Mouse (Mus musculus): ENCODE results near the gene Hcrt.
A peak's percentile ranks its signal among the peaks of the same experiment; 100 is the strongest.

Gene Hcrt

DNA sequence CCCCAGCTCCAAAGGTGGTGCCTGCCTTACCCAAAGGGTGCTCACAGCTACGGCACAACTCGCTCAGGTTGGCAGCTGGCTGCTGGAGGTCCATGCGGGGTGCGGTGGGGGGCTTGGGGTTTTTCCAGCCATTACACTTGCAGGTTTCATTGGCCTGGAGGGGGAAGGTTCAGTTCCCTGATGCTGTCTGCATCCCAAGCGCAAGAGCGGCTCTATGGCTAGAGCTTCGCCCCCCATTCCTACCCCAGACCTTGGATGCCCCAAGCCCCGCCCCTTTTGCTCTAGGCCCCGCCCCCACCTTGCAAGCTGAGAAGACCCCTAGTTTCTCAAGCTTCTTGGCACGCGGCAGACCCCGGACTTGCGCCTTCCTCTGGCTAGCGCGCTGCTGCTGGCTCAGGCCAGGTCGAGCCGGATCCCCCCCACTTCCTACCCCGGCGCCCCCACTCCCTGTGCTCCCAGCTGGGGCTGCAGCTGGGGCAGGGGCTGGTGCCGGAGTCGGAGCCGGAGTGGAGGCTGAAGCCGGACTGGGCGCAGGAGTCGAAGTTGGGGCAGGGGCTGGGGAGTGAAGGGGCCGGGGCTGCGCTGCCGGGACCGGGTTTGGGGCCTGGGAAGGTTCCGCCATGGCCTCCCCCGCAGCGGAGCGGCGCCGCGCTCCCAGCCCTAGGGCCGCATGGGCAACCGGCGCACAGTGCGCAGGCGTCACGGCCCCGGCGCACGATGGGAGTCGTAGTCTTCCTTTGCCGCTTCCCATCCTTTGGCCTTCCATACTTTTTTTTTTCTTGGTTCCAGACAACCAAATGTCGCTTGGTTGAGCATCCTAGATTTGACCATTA is 50.7 kb downstream of the Hcrt start, which contains the start of gene Kat2a:
Gene Kat2a (minus strand): TSS at position 683 of the 833 bp plus-strand sequence.
- peak; percentile 83 for DNase-seq (ENCODE audit: low read depth, low spot score)
